Mouse (Mus musculus) midbrain, embryonic 14.5 days (tissue): ENCODE data around the gene Actl10. TPM values are rescaled to one million over a fixed set of nuclear protein-coding genes. Genes with fewer than 3 reads are reported as not detected.
A peak's percentile ranks its signal among the peaks of the same experiment; 100 is the strongest.

ENCODE experiments used
- ATAC-seq: fragments of 200-750 bp; cut with Nextera tagmentation; 2 replicates; pipeline ENCODE4 v1.8.0; 2017; ENCODE audit warnings: moderate number of reproducible peaks, moderate library complexity; ENCODE audit not compliant: low FRiP score, low TSS enrichment
- DNase-seq: peaks from one replicate; pipeline ENCODE4 v3.0.0-alpha.2; 2015
- H3K27ac ChIP-seq: fragments of 300-500 bp; sonication (generic); replicated peaks from 2 replicates; pipeline ENCODE4 v1.5.1; 2014; ENCODE audit warnings: mild to moderate bottlenecking, low read depth, low read length, moderate library complexity
- H3K27me3 ChIP-seq: fragments of 300-500 bp; sonication (generic); 2 replicates; pipeline ENCODE4 v1.6.1; 2014; ENCODE audit warnings: low read length, control low read depth, mixed read lengths; ENCODE audit not compliant: control insufficient read depth, insufficient read depth
- H3K36me3 ChIP-seq: fragments of 300-500 bp; sonication (generic); 2 replicates; pipeline ENCODE4 v1.6.1; 2014; ENCODE audit warnings: low read length, control low read depth; ENCODE audit not compliant: control insufficient read depth, insufficient read depth
- H3K4me1 ChIP-seq: fragments of 300-500 bp; sonication (generic); 2 replicates; pipeline ENCODE4 v1.6.1; 2014; ENCODE audit warnings: mild to moderate bottlenecking, antibody characterized with exemption, low read length, control low read depth; ENCODE audit not compliant: control insufficient read depth, insufficient read depth
- H3K4me2 ChIP-seq: fragments of 300-500 bp; sonication (generic); 2 replicates; pipeline ENCODE4 v1.6.1; 2014; ENCODE audit warnings: mild to moderate bottlenecking, low read length, moderate library complexity
- H3K4me3 ChIP-seq: fragments of 300-500 bp; sonication (generic); replicated peaks from 2 replicates; pipeline ENCODE4 v1.5.1; 2014; ENCODE audit warnings: low read depth, low read length
- H3K9ac ChIP-seq: fragments of 300-500 bp; sonication (generic); replicated peaks from 2 replicates; pipeline ENCODE4 v1.6.1; 2014; ENCODE audit warnings: mild to moderate bottlenecking, low read length, moderate library complexity
- H3K9me3 ChIP-seq: fragments of 300-500 bp; sonication (generic); 2 replicates; pipeline ENCODE4 v1.6.1; 2016; ENCODE audit warnings: low read length, control low read depth, mixed read lengths; ENCODE audit not compliant: control insufficient read depth
- WGBS: fragments of 180-500 bp; shearing (Covaris S2); extraction: QIAGEN DNeasy Blood & Tissue Kit; methylation state at CpG from one replicate; pipeline ENCODE4 v1.1.7; 2014; 5-methylcytosine and 5-hydroxymethylcytosine counted together
- polyA plus RNA-seq: library from polyadenylated mRNA; unstranded; fragments of >200 nt; fragmentation: Nextera tagmentation; extraction: Ambion mirVana; gene quantifications from 2 replicates; pipeline ENCODE4 v1.2.1, GENCODE M21; 2014

Gene Actl10
- polyA plus RNA-seq, 1 experiment from 2014 or later = 0.28 TPM

- Histone ChIP-seq H3K9ac (no peak overlapping the region), H3K36me3 (no peaks in the 10 kb centered on the region), H3K4me2 (no peak overlapping the region), H3K4me3 (no peak overlapping the region), H3K9me3 (no peaks in the 10 kb centered on the region), H3K27ac (peak overlapping the region; percentile 68), H3K4me1 (peaks cover 12% of the 10 kb centered on the region), H3K27me3 (no peaks in the 10 kb centered on the region)
- whole genome bisulfite sequencing = 38% methylated on average over 6 of the region's 6 CpGs
- DNase-seq (no peak), ATAC-seq (peak; percentile 58)
These were observed 26.1 kb downstream of the Actl10 start for GRCm38 (mm10) chr2:154577744-154578067.

- Histone ChIP-seq H3K4me1 (peaks cover 20% of the 10 kb centered on the region), H3K4me3 (no peak overlapping the region), H3K27me3 (no peaks in the 10 kb centered on the region), H3K9ac (no peak overlapping the region), H3K4me2 (no peak overlapping the region), H3K36me3 (no peaks in the 10 kb centered on the region), H3K9me3 (no peaks in the 10 kb centered on the region), H3K27ac (no peak overlapping the region)
- ATAC-seq = no peak
- no peak for DNase-seq
- 77% methylated on average over 8 of the region's 8 CpGs for WGBS
These were observed 29.0 kb downstream of the Actl10 start for GRCm38 (mm10) chr2:154580586-154580985.

- DNase-seq = no peak
These were observed 29.8 kb downstream of the Actl10 start for GRCm38 (mm10) chr2:154581421-154581820.

GRCm38 (mm10) chr2:154583906-154584872, 32.6 kb downstream of the Actl10 start:
- H3K4me2 ChIP-seq = no peak overlapping the region
- ATAC-seq = peak; percentile 83
- H3K27ac ChIP-seq = peak overlapping the region; percentile 26; the same call in 1 of the 2 replicates
- H3K27me3 ChIP-seq = no peaks in the 10 kb centered on the region
- peak; percentile 56 for DNase-seq
- 61% methylated on average over 15 of the region's 15 CpGs for WGBS
- H3K4me3 ChIP-seq = no peak overlapping the region
- H3K4me1 ChIP-seq = peaks cover 8% of the 10 kb centered on the region; the same call in 1 of the 2 replicates
- H3K36me3 ChIP-seq = peaks cover 6% of the 10 kb centered on the region; the same call in 1 of the 2 replicates
- H3K9me3 ChIP-seq = no peaks in the 10 kb centered on the region
- no peak overlapping the region for H3K9ac ChIP-seq

More at GRCm38 (mm10) chr2:154581421-154581820, 29.8 kb downstream of the Actl10 start:
- Histone ChIP-seq H3K9ac (no peak overlapping the region), H3K4me2 (no peak overlapping the region), H3K4me1 (peaks cover 20% of the 10 kb centered on the region), H3K9me3 (no peaks in the 10 kb centered on the region), H3K36me3 (no peaks in the 10 kb centered on the region), H3K4me3 (no peak overlapping the region), H3K27me3 (no peaks in the 10 kb centered on the region), H3K27ac (no peak overlapping the region)
- ATAC-seq = no peak
- WGBS = 93% methylated on average over 1 of the region's 1 CpGs

- no peaks in the 10 kb centered on the region for H3K27me3 ChIP-seq
- 0 out of 2 replicates have a peak overlapping the region, but pooled peaks have one; percentile 37 for H3K27ac ChIP-seq
- DNase-seq = no peak
- H3K9me3 ChIP-seq = no peaks in the 10 kb centered on the region
- peaks cover 8% of the 10 kb centered on the region; the same call in 1 of the 2 replicates for H3K4me1 ChIP-seq
- H3K9ac ChIP-seq = no peak overlapping the region
- H3K4me3 ChIP-seq = no peak overlapping the region
- ATAC-seq = no peak
- WGBS = 70% methylated on average over 17 of the region's 17 CpGs
- no peak overlapping the region for H3K4me2 ChIP-seq
- H3K36me3 ChIP-seq = peaks cover 6% of the 10 kb centered on the region; the same call in 1 of the 2 replicates
These were observed 33.5 kb downstream of the Actl10 start for GRCm38 (mm10) chr2:154584931-154585601.

- DNase-seq (peak; percentile 42), ATAC-seq (no peak)
- Histone ChIP-seq H3K4me3 (no peak overlapping the region), H3K9me3 (no peaks in the 10 kb centered on the region), H3K27ac (no peak overlapping the region), H3K27me3 (no peaks in the 10 kb centered on the region), H3K9ac (no peak overlapping the region), H3K4me1 (peaks cover 8% of the 10 kb centered on the region; the same call in 1 of the 2 replicates), H3K36me3 (peaks cover 6% of the 10 kb centered on the region; the same call in 1 of the 2 replicates), H3K4me2 (no peak overlapping the region)
- 78% methylated on average over 5 of the region's 5 CpGs for WGBS
These were observed 34.8 kb downstream of the Actl10 start for GRCm38 (mm10) chr2:154586405-154586804.

- H3K36me3 ChIP-seq = peaks cover 6% of the 10 kb centered on the region; the same call in 1 of the 2 replicates
- DNase-seq (no peak), ATAC-seq (no peak)
- no peak overlapping the region for H3K4me3 ChIP-seq
- H3K4me1 ChIP-seq = 0 out of 2 replicates have a peak, but pooled peaks cover 5% of the 10 kb centered on the region
- H3K27me3 ChIP-seq = no peaks in the 10 kb centered on the region
- no peaks in the 10 kb centered on the region for H3K9me3 ChIP-seq
- H3K9ac ChIP-seq = no peak overlapping the region
- no peak overlapping the region for H3K4me2 ChIP-seq
- no peak overlapping the region for H3K27ac ChIP-seq
- WGBS = 81% methylated on average over 4 of the region's 4 CpGs
These were observed 37.5 kb downstream of the Actl10 start for GRCm38 (mm10) chr2:154589051-154589450.

- WGBS = 85% methylated on average over 3 of the region's 3 CpGs
These were observed 39.7 kb downstream of the Actl10 start for GRCm38 (mm10) chr2:154591239-154591638.

More at GRCm38 (mm10) chr2:154591239-154591638, 39.7 kb downstream of the Actl10 start:
- no peak for ATAC-seq
- H3K27me3 ChIP-seq = no peaks in the 10 kb centered on the region
- H3K9me3 ChIP-seq = no peaks in the 10 kb centered on the region
- no peaks in the 10 kb centered on the region for H3K4me1 ChIP-seq
- no peak for DNase-seq
- no peak overlapping the region for H3K9ac ChIP-seq
- H3K36me3 ChIP-seq = peaks cover 6% of the 10 kb centered on the region; the same call in 1 of the 2 replicates
- H3K27ac ChIP-seq = no peak overlapping the region
- H3K4me3 ChIP-seq = no peak overlapping the region
- no peak overlapping the region for H3K4me2 ChIP-seq
